ENCODE assay signal across 21 mouse cellular contexts in genomic region chr10:67230439-67230838, GRCm38 (mm10). TPM values are rescaled to one million over a fixed set of nuclear protein-coding genes. Genes with fewer than 3 reads are reported as not detected.
DNase-seq lines count a peak whose midpoint lies in the region; ATAC-seq and TF ChIP-seq lines count a peak whose summit lies in the region.
"Had no signal": no experiment of that assay in that cellular context is flagged by ENCODE, and none has a peak within 500 bp of the region (broad histone marks: within the 10 kb centered on the region; RNA-seq: fewer than 3 reads in every experiment).

No protein-coding gene starts in this region.

- no peak overlapping the region for H3K4me2 ChIP-seq in limb, embryonic 15.5 days
- H3K4me2 ChIP-seq in intestine, embryonic 15.5 days (replicated peaks) = no peak overlapping the region
- H3K4me2 ChIP-seq in intestine, postnatal 0 days (replicated peaks; ENCODE audit: low read depth) = no peak overlapping the region
- H3K4me2 ChIP-seq: embryonic facial prominence, embryonic 12.5 days; forebrain, embryonic 13.5 days; forebrain, embryonic 15.5 days had no signal

- no peaks in the 10 kb centered on the region for H3K27me3 ChIP-seq in limb, embryonic 15.5 days
- no peaks in the 10 kb centered on the region for H3K27me3 ChIP-seq in limb, embryonic 10.5 days (ENCODE audit: low read depth, poor library complexity, severe bottlenecking)
- no peaks in the 10 kb centered on the region for H3K27me3 ChIP-seq in intestine, embryonic 15.5 days (replicated peaks)
- H3K27me3 ChIP-seq in intestine, postnatal 0 days (replicated peaks; ENCODE audit: control insufficient read depth, insufficient read depth, low read length) = no peaks in the 10 kb centered on the region
- H3K27me3 ChIP-seq: embryonic facial prominence, embryonic 12.5 days; forebrain, embryonic 13.5 days; forebrain, embryonic 15.5 days had no signal

- no peak for ATAC-seq in limb, embryonic 15.5 days (ENCODE audit: insufficient number of reproducible peaks, low FRiP score, low TSS enrichment, low read depth)
- peak; percentile 91 for ATAC-seq in intestine, embryonic 15.5 days
- ATAC-seq in intestine, postnatal 0 days = peak; percentile 63
- ATAC-seq: forebrain, embryonic 13.5 days; forebrain, embryonic 15.5 days; forebrain, postnatal 0 days had no signal

- TF ChIP-seq CTCF in intestine, postnatal 0 days (IDR thresholded peaks at IDR 0.05; ENCODE audit: low read depth) = no peak

- H3K4me3 ChIP-seq in limb, embryonic 15.5 days = no peak overlapping the region
- H3K4me3 ChIP-seq in limb, embryonic 10.5 days = no peak overlapping the region
- no peak overlapping the region for H3K4me3 ChIP-seq in intestine, embryonic 15.5 days (replicated peaks)
- H3K4me3 ChIP-seq in intestine, postnatal 0 days (ENCODE audit: low read depth, low read length) = no peak overlapping the region
- H3K4me3 ChIP-seq: embryonic facial prominence, embryonic 10.5 days; embryonic facial prominence, embryonic 12.5 days; forebrain, embryonic 13.5 days; forebrain, embryonic 15.5 days had no signal

- no peaks in the 10 kb centered on the region for H3K4me1 ChIP-seq in limb, embryonic 15.5 days
- no peaks in the 10 kb centered on the region for H3K4me1 ChIP-seq in limb, embryonic 10.5 days
- 0 out of 2 replicates have a peak, but pooled peaks cover 3% of the 10 kb centered on the region for H3K4me1 ChIP-seq in intestine, embryonic 15.5 days (replicated peaks)
- H3K4me1 ChIP-seq in intestine, postnatal 0 days (replicated peaks; ENCODE audit: control insufficient read depth, insufficient read depth, low read length) = no peaks in the 10 kb centered on the region
- H3K4me1 ChIP-seq: embryonic facial prominence, embryonic 10.5 days; embryonic facial prominence, embryonic 12.5 days; forebrain, embryonic 13.5 days; forebrain, embryonic 15.5 days had no signal

- no peak overlapping the region for H3K9ac ChIP-seq in limb, embryonic 15.5 days
- no peak overlapping the region for H3K9ac ChIP-seq in intestine, embryonic 15.5 days
- H3K9ac ChIP-seq in intestine, postnatal 0 days (ENCODE audit: low read depth, low read length) = no peak overlapping the region
- H3K9ac ChIP-seq: embryonic facial prominence, embryonic 12.5 days; forebrain, embryonic 13.5 days; forebrain, embryonic 15.5 days; forebrain, postnatal 0 days had no signal

- 0 out of 2 replicates have a peak overlapping the region, but pooled peaks have one; percentile 3 for H3K27ac ChIP-seq in limb, embryonic 15.5 days
- no peak overlapping the region for H3K27ac ChIP-seq in limb, embryonic 10.5 days
- peak overlapping the region; percentile 33; the same call in 1 of the 2 replicates for H3K27ac ChIP-seq in intestine, embryonic 15.5 days
- no peak overlapping the region for H3K27ac ChIP-seq in intestine, postnatal 0 days (ENCODE audit: low read depth, low read length)
- H3K27ac ChIP-seq: embryonic facial prominence, embryonic 10.5 days; embryonic facial prominence, embryonic 12.5 days; forebrain, embryonic 13.5 days; forebrain, embryonic 15.5 days had no signal

- H3K36me3 ChIP-seq in limb, embryonic 15.5 days = peaks cover 58% of the 10 kb centered on the region
- H3K36me3 ChIP-seq in limb, embryonic 10.5 days = peaks cover 91% of the 10 kb centered on the region
- H3K36me3 ChIP-seq in intestine, embryonic 15.5 days = peaks cover 20% of the 10 kb centered on the region
- peaks cover 49% of the 10 kb centered on the region for H3K36me3 ChIP-seq in intestine, postnatal 0 days (ENCODE audit: control insufficient read depth, insufficient read depth)

- WGBS in limb, embryonic 15.5 days = 54% methylated on average over 6 of the region's 6 CpGs
- WGBS in limb, embryonic 10.5 days = 78% methylated on average over 6 of the region's 6 CpGs
- WGBS in intestine, embryonic 15.5 days = 52% methylated on average over 6 of the region's 6 CpGs
- WGBS in intestine, postnatal 0 days = 34% methylated on average over 6 of the region's 6 CpGs

- no peaks in the 10 kb centered on the region for H3K9me3 ChIP-seq in limb, embryonic 15.5 days
- H3K9me3 ChIP-seq in limb, embryonic 10.5 days (replicated peaks) = no peaks in the 10 kb centered on the region
- no peaks in the 10 kb centered on the region for H3K9me3 ChIP-seq in intestine, embryonic 15.5 days
- H3K9me3 ChIP-seq in intestine, postnatal 0 days (ENCODE audit: control insufficient read depth) = no peaks in the 10 kb centered on the region
- H3K9me3 ChIP-seq: embryonic facial prominence, embryonic 10.5 days; embryonic facial prominence, embryonic 12.5 days; forebrain, embryonic 13.5 days; forebrain, embryonic 15.5 days had no signal

- no peak for DNase-seq in limb, embryonic 10.5 days (ENCODE audit: low spot score)
- peak; percentile 41 for DNase-seq in ZHBTc4 (ENCODE audit: low read depth, low spot score)
- DNase-seq in frontal cortex, postnatal 25 days (ENCODE audit: low spot score in 2 of 2) = no peak
- no peak for DNase-seq in layer of hippocampus, postnatal 25 days (ENCODE audit: extremely low spot score in 1 of 2, low spot score in 1 of 2)
- DNase-seq in adrenal gland, adult 8-10 months = no peak
- DNase-seq: adrenal gland, adult 2 months; adrenal gland, postnatal 14 days; adrenal gland, postnatal 36 days; cerebellum, adult 11-12 months; cerebellum, adult 2 months; cerebellum, adult 9-10 months; cerebellum, postnatal 10 days; cerebellum, postnatal 25 days; forebrain, postnatal 0 days had no signal

RNA-seq across cellular contexts. Expression of gene Nrbf2, which starts 54.7 kb away (rescaled TPM):
- 37.9 and 40.2 TPM in 2 replicates for polyA plus RNA-seq in limb, embryonic 15.5 days (2015; fragmentation: Nextera tagmentation; extraction: Ambion mirVana)
- polyA plus RNA-seq in limb, embryonic 10.5 days (2016; fragmentation: Nextera tagmentation; extraction: Ambion mirVana) = 38.8 and 42.4 TPM in 2 replicates
- polyA plus RNA-seq in intestine, embryonic 15.5 days (2015; fragmentation: Nextera tagmentation; extraction: Ambion mirVana) = 33.4 and 34.3 TPM in 2 replicates
- 31.7 and 33.0 TPM in 2 replicates for polyA plus RNA-seq in intestine, postnatal 0 days (2015; fragmentation: Nextera tagmentation; extraction: Ambion mirVana)
- 10 to 100 TPM; 17.9 to 21.1 TPM for total RNA-seq in layer of hippocampus, postnatal 25 days (2021)
- total RNA-seq in adrenal gland, adult 8-10 months (2022) = 10 to 100 TPM; 12.8 to 17.6 (median 15.5) TPM

Comparison
In these comparisons a context has a peak if more than half of its experiments do, and no peak if none do; other contexts are left out.
1. H3K27ac ChIP-seq: peak in limb, embryonic 15.5 days (single experiment) and intestine, embryonic 15.5 days (single experiment); none in limb, embryonic 10.5 days (single experiment) and intestine, postnatal 0 days (single experiment).